Mouse (Mus musculus): ENCODE results near the gene Fas.

DNA sequence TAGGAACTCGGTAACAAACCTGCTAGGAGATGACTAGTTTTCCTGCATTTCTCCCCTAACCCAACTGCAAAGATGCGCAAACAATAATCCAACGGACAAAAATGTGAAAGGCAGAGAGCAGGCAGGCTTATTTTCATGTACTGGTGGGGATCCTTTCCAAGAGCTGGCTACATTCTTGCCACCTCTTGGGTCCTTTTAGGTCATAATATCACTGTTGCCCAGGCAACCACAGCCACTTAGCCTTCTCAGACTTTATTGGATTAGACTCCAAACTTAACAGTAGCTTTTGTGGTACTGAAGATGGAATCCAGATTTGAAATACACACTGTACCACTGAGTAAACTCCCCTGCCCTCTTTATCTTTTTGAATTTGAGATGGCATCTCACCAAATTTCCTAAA lies 12.4 kb upstream of the Fas start:
- TF ChIP-seq POLR2A (IDR thresholded peaks at IDR 0.05; ENCODE audit: insufficient read length, low read depth) (no peak), POLR2AphosphoS2 (IDR thresholded peaks at IDR 0.05; ENCODE audit: insufficient read length, low read depth) (no peak), MAX (IDR thresholded peaks at IDR 0.05; ENCODE audit: low read depth) (no peak)
